Mouse (Mus musculus): Measurements from ENCODE around the gene Gna12.

Gna12 gene

GRCm38 (mm10) chr5:140830314-140831063 is at the start of gene Gna12:
TSS of gene Gna12 (minus strand) at chr5:140830431.
- peak; percentile 98 for DNase-seq (ENCODE audit: low spot score)

- DNase-seq (ENCODE audit: low spot score): no peak
These were observed 48.4 kb upstream of the Gna12 start for GRCm38 (mm10) chr5:140878644-140879043.

- DNase-seq (ENCODE audit: low spot score): no peak
These were observed 43.6 kb upstream of the Gna12 start for GRCm38 (mm10) chr5:140873736-140874307.

GRCm38 (mm10) chr5:140873039-140873551 is 42.9 kb upstream of the Gna12 start:
- no peak for DNase-seq (ENCODE audit: low spot score)

- DNase-seq (ENCODE audit: low spot score): no peak
These were observed 42.4 kb upstream of the Gna12 start for GRCm38 (mm10) chr5:140872532-140873038.

GRCm38 (mm10) chr5:140871241-140871640 is 41.0 kb upstream of the Gna12 start:
- no peak for DNase-seq (ENCODE audit: low spot score)

- DNase-seq (ENCODE audit: low spot score): peak; percentile 30
These were observed 38.8 kb upstream of the Gna12 start for GRCm38 (mm10) chr5:140869034-140869433.

- DNase-seq (ENCODE audit: low spot score): no peak
These were observed 29.5 kb upstream of the Gna12 start for GRCm38 (mm10) chr5:140859730-140860129.

GRCm38 (mm10) chr5:140858335-140858734 is 28.1 kb upstream of the Gna12 start:
- DNase-seq (ENCODE audit: low spot score): no peak

- DNase-seq (ENCODE audit: low spot score): no peak
These were observed 27.4 kb upstream of the Gna12 start for GRCm38 (mm10) chr5:140857432-140858154.

GRCm38 (mm10) chr5:140855909-140856530 is 25.8 kb upstream of the Gna12 start:
- DNase-seq (ENCODE audit: low spot score): no peak

- no peak for DNase-seq (ENCODE audit: low spot score)
These were observed 24.5 kb upstream of the Gna12 start for GRCm38 (mm10) chr5:140854700-140855099.

GRCm38 (mm10) chr5:140853723-140854122 is 23.5 kb upstream of the Gna12 start:
- no peak for DNase-seq (ENCODE audit: low spot score)

- no peak for DNase-seq (ENCODE audit: low spot score)
These were observed 22.3 kb upstream of the Gna12 start for GRCm38 (mm10) chr5:140852435-140852996.

- no peak for DNase-seq (ENCODE audit: low spot score)
These were observed 17.1 kb upstream of the Gna12 start for GRCm38 (mm10) chr5:140847300-140847729.

GRCm38 (mm10) chr5:140841942-140842341 is 11.7 kb upstream of the Gna12 start:
- DNase-seq (ENCODE audit: low spot score): no peak

GRCm38 (mm10) chr5:140831064-140831431 is 817 bp upstream of the Gna12 start:
- no peak for DNase-seq (ENCODE audit: low spot score)

GRCm38 (mm10) chr5:140829911-140830294 is 328 bp downstream of the Gna12 start:
- DNase-seq (ENCODE audit: low spot score): no peak

- DNase-seq (ENCODE audit: low spot score): peak; percentile 15
These were observed 935 bp downstream of the Gna12 start for GRCm38 (mm10) chr5:140829081-140829910.

- DNase-seq (ENCODE audit: low spot score): no peak
These were observed 1.9 kb downstream of the Gna12 start for GRCm38 (mm10) chr5:140828363-140828762.

- no peak for DNase-seq (ENCODE audit: low spot score)
These were observed 2.3 kb downstream of the Gna12 start for GRCm38 (mm10) chr5:140827896-140828295.
